Mouse (Mus musculus) stomach, postnatal 0 days (tissue): ENCODE results near the gene Man2a2. TPM values are rescaled to one million over a fixed set of nuclear protein-coding genes. Genes with fewer than 3 reads are reported as not detected.

ENCODE experiments used
- ATAC-seq: fragments of 200-750 bp; cut with Nextera tagmentation; 2 replicates; pipeline ENCODE4 v1.8.0; 2017; ENCODE audit not compliant: low FRiP score, low TSS enrichment
- DNase-seq: peaks from one replicate; pipeline ENCODE4 v3.0.0-alpha.2; 2016; ENCODE audit warnings: low spot score
- H3K27ac ChIP-seq: fragments of 300-500 bp; sonication (generic); replicated peaks from 2 replicates; pipeline ENCODE4 v1.5.1; 2014; ENCODE audit warnings: mild to moderate bottlenecking, control low read depth
- H3K27me3 ChIP-seq: fragments of 300-500 bp; sonication (generic); 2 replicates; pipeline ENCODE4 v1.6.1; 2014; ENCODE audit warnings: low read length; ENCODE audit not compliant: control insufficient read depth, insufficient read depth
- H3K36me3 ChIP-seq: fragments of 300-500 bp; sonication (generic); 2 replicates; pipeline ENCODE4 v1.6.1; 2014; ENCODE audit warnings: low read length, mixed read lengths; ENCODE audit not compliant: control insufficient read depth, insufficient read depth
- H3K4me1 ChIP-seq: fragments of 300-500 bp; sonication (generic); replicated peaks from 2 replicates; pipeline ENCODE4 v1.6.1; 2014; ENCODE audit warnings: antibody characterized with exemption; ENCODE audit not compliant: control insufficient read depth, insufficient read depth
- H3K4me2 ChIP-seq: fragments of 300-500 bp; sonication (generic); replicated peaks from 2 replicates; pipeline ENCODE4 v1.6.1; 2014; ENCODE audit warnings: low read depth, mild to moderate bottlenecking, control low read depth, moderate library complexity
- H3K4me3 ChIP-seq: fragments of 300-500 bp; sonication (generic); 2 replicates; pipeline ENCODE4 v1.5.1; 2014; ENCODE audit warnings: low read depth, low read length, control low read depth
- H3K9ac ChIP-seq: fragments of 300-500 bp; sonication (generic); 2 replicates; pipeline ENCODE4 v1.6.1; 2014; ENCODE audit warnings: mild to moderate bottlenecking, low read length, control low read depth, mixed read lengths
- H3K9me3 ChIP-seq: fragments of 300-500 bp; sonication (generic); 2 replicates; pipeline ENCODE4 v1.6.1; 2016; ENCODE audit warnings: low read length; ENCODE audit not compliant: control insufficient read depth
- CTCF ChIP-seq: IDR thresholded peaks from 2 replicates; pipeline ENCODE4 v1.5.1; 2016; ENCODE audit warnings: antibody characterized with exemption, low read depth, mild to moderate bottlenecking, moderate library complexity
- EP300 ChIP-seq: optimal IDR thresholded peaks from 2 replicates; pipeline ENCODE3; 2016; ENCODE audit warnings: antibody characterized with exemption
- WGBS: fragments of 180-500 bp; shearing (Covaris S2); extraction: QIAGEN DNeasy Blood & Tissue Kit; methylation state at CpG from one replicate; pipeline ENCODE4 v1.1.7; 2014; 5-methylcytosine and 5-hydroxymethylcytosine counted together
- polyA plus RNA-seq: library from polyadenylated mRNA; unstranded; fragments of >200 nt; fragmentation: Nextera tagmentation; extraction: Ambion mirVana; gene quantifications from 2 replicates; pipeline ENCODE4 v1.2.1, GENCODE M21; 2015

The Man2a2 gene
- polyA plus RNA-seq, 1 experiment from 2014 or later: 3.6 TPM

DNA sequence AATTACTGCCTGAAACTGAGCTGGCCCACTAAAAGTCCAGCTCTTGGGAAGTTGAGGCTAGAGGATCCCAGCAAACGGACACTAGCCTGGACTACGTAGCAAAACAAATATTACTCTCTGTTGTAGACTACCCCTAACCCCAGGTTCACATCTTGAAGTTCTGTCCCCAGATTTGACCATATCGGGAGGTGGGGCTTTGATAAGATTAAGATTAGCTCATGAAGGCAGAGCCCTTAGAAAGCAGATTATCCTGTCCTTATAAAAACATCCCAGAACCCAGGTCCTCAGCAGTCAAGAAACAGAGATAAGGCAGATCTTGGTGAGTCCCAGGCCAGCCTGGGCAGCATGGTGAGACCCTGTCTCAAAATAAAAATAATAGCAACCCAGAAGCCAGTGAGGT is 991 bp upstream of the Man2a2 start:
- no peak for TF ChIP-seq EP300
- TF ChIP-seq CTCF: no peak
- no peak overlapping the region for H3K4me2 ChIP-seq
- WGBS: 70% methylated on average over 3 of the region's 3 CpGs

GRCm38 (mm10) chr7:80370649-80371040 is 530 bp downstream of the Man2a2 start:
- Histone ChIP-seq H3K27me3 (no peaks in the 10 kb centered on the region), H3K4me1 (no peaks in the 10 kb centered on the region), H3K4me3 (peak overlapping the region; percentile 84), H3K9me3 (no peaks in the 10 kb centered on the region), H3K4me2 (peak overlapping the region; percentile 85), H3K36me3 (peaks cover 17% of the 10 kb centered on the region; the same call in 1 of the 2 replicates), H3K27ac (peak overlapping the region; percentile 87), H3K9ac (peak overlapping the region; percentile 86)
- TF ChIP-seq CTCF (no peak), EP300 (no peak)
- ATAC-seq (peak; percentile 58), DNase-seq (peak; percentile 76)
- WGBS: under 1% methylated on average over 31 of the region's 31 CpGs

More for the DNA sequence above, 991 bp upstream of the Man2a2 start:
- H3K4me3 ChIP-seq: no peak overlapping the region
- no peaks in the 10 kb centered on the region for H3K4me1 ChIP-seq
- H3K36me3 ChIP-seq: peaks cover 4% of the 10 kb centered on the region; the same call in 1 of the 2 replicates
- DNase-seq (no peak), ATAC-seq (no peak)
- H3K27me3 ChIP-seq: no peaks in the 10 kb centered on the region
- no peaks in the 10 kb centered on the region for H3K9me3 ChIP-seq
- no peak overlapping the region for H3K27ac ChIP-seq
- no peak overlapping the region for H3K9ac ChIP-seq

- peak overlapping the region; percentile 87 for H3K27ac ChIP-seq
- ATAC-seq (no peak; the same call in 1 of the 2 replicates), DNase-seq (no peak)
- WGBS: 37% methylated on average over 4 of the region's 4 CpGs
- H3K27me3 ChIP-seq: no peaks in the 10 kb centered on the region
- no peaks in the 10 kb centered on the region for H3K4me1 ChIP-seq
- peak overlapping the region; percentile 85 for H3K4me2 ChIP-seq
- H3K9me3 ChIP-seq: no peaks in the 10 kb centered on the region
- peak overlapping the region; percentile 84 for H3K4me3 ChIP-seq
- peaks cover 17% of the 10 kb centered on the region; the same call in 1 of the 2 replicates for H3K36me3 ChIP-seq
- TF ChIP-seq CTCF: no peak
- no peak for TF ChIP-seq EP300
- H3K9ac ChIP-seq: peak overlapping the region; percentile 86
These were observed 1.2 kb downstream of the Man2a2 start for GRCm38 (mm10) chr7:80369967-80370431.

DNA sequence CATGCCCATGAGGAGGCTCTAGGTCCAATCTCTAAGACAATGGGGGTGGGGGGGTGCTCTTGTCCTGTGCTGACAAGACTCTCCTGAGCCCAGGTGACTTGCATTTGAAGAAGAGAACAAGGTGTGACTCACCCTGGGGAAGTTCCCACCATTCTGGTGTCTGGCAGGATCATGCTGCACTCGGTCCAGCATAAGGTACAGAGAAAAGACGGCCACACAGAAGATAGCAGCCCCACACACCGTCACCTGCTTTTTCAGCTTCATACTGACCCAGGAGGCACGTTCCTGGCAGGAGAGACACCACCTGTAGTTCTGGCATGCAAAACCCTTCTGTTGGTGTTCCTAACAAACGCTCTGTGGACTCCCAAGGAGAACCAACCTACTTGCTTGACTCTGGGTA is 1.7 kb downstream of the Man2a2 start:
- H3K36me3 ChIP-seq: peaks cover 17% of the 10 kb centered on the region; the same call in 1 of the 2 replicates
- no peak for DNase-seq
- no peak overlapping the region for H3K27ac ChIP-seq
- TF ChIP-seq CTCF (no peak), EP300 (no peak)
- no peaks in the 10 kb centered on the region for H3K27me3 ChIP-seq
- no peak for ATAC-seq
- H3K4me2 ChIP-seq: peak overlapping the region; percentile 85; the same call in 1 of the 2 replicates
- no peak overlapping the region for H3K4me3 ChIP-seq
- WGBS: 50% methylated on average over 5 of the region's 5 CpGs
- no peaks in the 10 kb centered on the region for H3K9me3 ChIP-seq
- no peak overlapping the region for H3K9ac ChIP-seq
- no peaks in the 10 kb centered on the region for H3K4me1 ChIP-seq

DNA sequence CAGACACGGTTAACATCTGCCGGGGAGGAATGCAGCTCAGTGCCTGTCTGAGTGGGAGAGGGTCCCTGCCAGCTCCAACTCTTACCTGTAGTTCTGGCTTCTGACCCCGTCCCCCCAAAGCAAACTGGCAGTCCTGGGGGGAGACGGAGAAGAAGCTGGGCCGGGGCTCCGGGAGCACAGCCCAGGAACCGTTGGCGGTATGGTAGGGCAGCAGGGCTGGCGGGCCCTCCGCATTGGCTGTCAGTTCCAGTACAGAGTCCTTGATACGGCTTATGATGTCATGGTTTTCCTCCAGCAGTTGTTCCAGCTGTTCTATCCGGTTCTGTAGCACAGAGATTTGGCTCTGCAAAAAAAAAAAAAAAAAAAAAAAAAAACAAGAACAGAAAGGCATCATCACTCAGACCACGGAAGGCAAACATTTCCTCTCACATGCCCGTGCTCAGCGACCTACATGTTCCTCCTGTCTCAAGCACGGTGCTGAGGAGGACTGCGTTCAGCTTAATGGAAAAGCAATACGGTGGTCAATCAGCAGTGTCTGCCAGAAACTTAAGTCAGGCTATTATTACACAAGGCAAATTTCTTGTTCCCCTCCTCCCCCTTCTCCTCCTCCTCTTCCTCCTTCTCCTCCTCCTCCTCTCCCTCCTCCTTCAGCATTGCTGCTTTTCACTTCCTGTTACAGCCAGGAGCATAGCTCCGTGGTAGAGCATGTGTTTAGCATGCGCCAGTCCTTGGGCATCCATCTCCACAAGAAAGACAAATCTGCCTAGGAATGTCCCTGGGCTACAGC is 2.3 kb downstream of the Man2a2 start:
- no peak for ATAC-seq
- Histone ChIP-seq H3K9ac (no peak overlapping the region), H3K4me2 (no peak overlapping the region), H3K4me3 (no peak overlapping the region), H3K27me3 (no peaks in the 10 kb centered on the region), H3K9me3 (no peaks in the 10 kb centered on the region), H3K36me3 (peaks cover 17% of the 10 kb centered on the region; the same call in 1 of the 2 replicates), H3K4me1 (no peaks in the 10 kb centered on the region), H3K27ac (no peak overlapping the region; the same call in 1 of the 2 replicates)
- WGBS: 68% methylated on average over 20 of the region's 20 CpGs
- DNase-seq: no peak
- TF ChIP-seq EP300 (no peak), CTCF (no peak)

DNA sequence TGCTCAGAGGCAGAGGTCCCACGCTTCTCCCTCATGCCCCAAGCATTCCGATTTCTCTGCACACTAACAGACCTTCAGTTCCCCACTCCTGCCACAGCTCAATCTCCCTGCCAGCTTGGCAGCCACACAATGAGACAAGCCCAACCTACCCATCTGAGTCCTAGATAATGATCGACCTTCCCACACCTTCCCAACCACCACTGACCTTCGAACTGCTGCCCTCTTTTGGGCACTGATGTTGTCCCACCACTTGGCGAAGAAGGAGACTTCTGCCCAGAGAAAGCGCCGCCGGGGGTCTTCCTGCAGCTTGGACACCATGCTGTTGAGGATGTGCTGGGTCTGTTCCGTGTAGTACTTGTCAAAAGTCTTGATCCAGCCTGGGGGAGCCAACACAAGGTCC is 3.2 kb downstream of the Man2a2 start:
- DNase-seq: no peak
- no peak for TF ChIP-seq CTCF
- no peak for TF ChIP-seq EP300
- Histone ChIP-seq H3K36me3 (peaks cover 19% of the 10 kb centered on the region; the same call in 1 of the 2 replicates), H3K9me3 (no peaks in the 10 kb centered on the region), H3K4me3 (no peak overlapping the region), H3K27ac (no peak overlapping the region; the same call in 1 of the 2 replicates), H3K27me3 (no peaks in the 10 kb centered on the region), H3K4me1 (no peaks in the 10 kb centered on the region), H3K9ac (no peak overlapping the region), H3K4me2 (no peak overlapping the region)
- no peak for ATAC-seq
- 91% methylated on average over 9 of the region's 9 CpGs for WGBS
